Mouse (Mus musculus) heart, postnatal 4 days (tissue): ENCODE results near the gene Gad1. TPM values are rescaled to one million over a fixed set of nuclear protein-coding genes. Genes with fewer than 3 reads are reported as not detected.

ENCODE experiments used
- DNase-seq: peaks from one replicate; pipeline ENCODE4 v3.0.0; 2021
- total RNA-seq, 2 experiments: library from RNA; stranded (reverse); gene quantifications; 2 replicates each; pipeline ENCODE4 v1.2.3; 2021

The Gad1 gene
- total RNA-seq, 2 experiments from 2014 or later = 0.07 to 0.19 TPM

- no peak for DNase-seq
Observed at GRCm38 (mm10) chr2:70629921-70630320, 77.0 kb downstream of the Gad1 start.

- DNase-seq = no peak
Observed at GRCm38 (mm10) chr2:70631321-70631720, 78.4 kb downstream of the Gad1 start.

GRCm38 (mm10) chr2:70632412-70632811 is 79.5 kb downstream of the Gad1 start:
- DNase-seq = no peak

GRCm38 (mm10) chr2:70634028-70634690 is 81.3 kb downstream of the Gad1 start:
- DNase-seq = no peak

GRCm38 (mm10) chr2:70640968-70641367 is 88.1 kb downstream of the Gad1 start:
- DNase-seq = no peak

- no peak for DNase-seq
Observed at GRCm38 (mm10) chr2:70642971-70643565, 90.2 kb downstream of the Gad1 start.

GRCm38 (mm10) chr2:70645266-70645780 is 92.5 kb downstream of the Gad1 start:
- no peak for DNase-seq

- DNase-seq = no peak
Observed at GRCm38 (mm10) chr2:70647681-70648080, 94.8 kb downstream of the Gad1 start.

- no peak for DNase-seq
Observed at GRCm38 (mm10) chr2:70648271-70648670, 95.4 kb downstream of the Gad1 start.

- no peak for DNase-seq
Observed at GRCm38 (mm10) chr2:70649471-70649870, 96.6 kb downstream of the Gad1 start.

Other genes with a start within 250 kb of the Gad1 start
- gene Sp5, start 78.1 kb upstream of the Gad1 start, total RNA-seq = under 1 TPM; 0.33 to 0.36 TPM
- gene Erich2, start 44.3 kb upstream of the Gad1 start, total RNA-seq = under 1 TPM; 0.27 to 0.38 TPM
- gene Gorasp2, start 108.5 kb downstream of the Gad1 start, total RNA-seq = 100 to 1,000 TPM; 106 to 111 TPM
- gene Gm26558, start 109.0 kb downstream of the Gad1 start, total RNA-seq = 1 to 10 TPM in 1 of 2 experiments, under 1 TPM in 1; 0.63 to 1.1 TPM